9 mouse cellular contexts compared by ENCODE assay signal in genomic region chr4:136678480-136678879, GRCm38 (mm10). TPM values are rescaled to one million over a fixed set of nuclear protein-coding genes. Genes with fewer than 3 reads are reported as not detected.
DNase-seq lines count a peak whose midpoint lies in the region; ATAC-seq and TF ChIP-seq lines count a peak whose summit lies in the region.
"Had no signal": no experiment of that assay in that cellular context is flagged by ENCODE, and none has a peak within 500 bp of the region (broad histone marks: within the 10 kb centered on the region; RNA-seq: fewer than 3 reads in every experiment).

No protein-coding gene starts in this region.

- peak; percentile 66 for DNase-seq in ES-E14 (ENCODE audit: low read depth, low spot score)
- peak; percentile 93 for DNase-seq in brain, embryonic 14.5 days (ENCODE audit: low read depth)
- peak; percentile 48 for DNase-seq in heart, postnatal 0 days (ENCODE audit: low spot score)
- DNase-seq in layer of hippocampus, adult 2 months (ENCODE audit: low spot score in 2 of 2): peak; percentile 79 to 93
- DNase-seq in lung, postnatal 25 days (ENCODE audit: low spot score): peak; percentile 72
- peak; percentile 90 for DNase-seq in retina, postnatal 1 day
- DNase-seq in thymus, postnatal 4 days: peak; percentile 90

- in situ Hi-C loops in ES-E14 (cut with MboI; ENCODE audit: low sequenced_read_pairs in 2 of 2, unreplicated experiment in 2 of 2): loop anchor here (5.0 to 10.0 kb wide), 2 partner anchors 164 to 166 kb away; no protein-coding TSS in a partner anchor

- no peak for TF ChIP-seq EP300 in heart, postnatal 0 days (IDR thresholded peaks at IDR 0.05; ENCODE audit: low read depth)

- H3K9me3 ChIP-seq in ES-E14 (ENCODE audit: control insufficient read depth, insufficient read depth, low read depth, low read length): no peaks in the 10 kb centered on the region
- no peaks in the 10 kb centered on the region for H3K9me3 ChIP-seq in heart, postnatal 0 days (replicated peaks; ENCODE audit: control insufficient read depth, low read length)
- H3K9me3 ChIP-seq: liver, embryonic 15.5 days had no signal

- H3K4me1 ChIP-seq in ES-E14 (ENCODE audit: control insufficient read depth in 2 of 2, insufficient read depth in 2 of 2, low read length in 2 of 2, poor library complexity in 1 of 2): peaks cover under 1 to 2% of the 10 kb centered on the region in 2 experiments; a peak in 2 of 4 replicates
- no peaks in the 10 kb centered on the region for H3K4me1 ChIP-seq in heart, postnatal 0 days (ENCODE audit: control insufficient read depth, insufficient read depth)
- H3K4me1 ChIP-seq: liver, embryonic 15.5 days had no signal

- H3K4me3 ChIP-seq in ES-E14 (ENCODE audit: insufficient read depth in 1 of 2, low read depth in 1 of 2, low read length in 2 of 2, poor library complexity in 1 of 2, severe bottlenecking in 1 of 2): no peak overlapping the region
- H3K4me3 ChIP-seq in heart, postnatal 0 days (ENCODE audit: low read depth, low read length): no peak overlapping the region
- no peak overlapping the region for H3K4me3 ChIP-seq in layer of hippocampus, adult 2 months
- H3K4me3 ChIP-seq: liver, embryonic 15.5 days had no signal

- H3K27ac ChIP-seq in ES-E14 (ENCODE audit: insufficient read depth, low read depth, low read length, poor library complexity, severe bottlenecking): no peak overlapping the region
- H3K27ac ChIP-seq in heart, postnatal 0 days (ENCODE audit: low read depth): no peak overlapping the region
- no peak overlapping the region for H3K27ac ChIP-seq in layer of hippocampus, adult 2 months
- H3K27ac ChIP-seq: liver, embryonic 15.5 days had no signal

- no peak overlapping the region for H3K4me2 ChIP-seq in heart, postnatal 0 days (ENCODE audit: low read depth, low read length)
- H3K4me2 ChIP-seq: liver, embryonic 15.5 days had no signal

- no peak for TF ChIP-seq POLR2A in brain, embryonic 14.5 days (IDR thresholded peaks at IDR 0.05; ENCODE audit: borderline replicate concordance, extremely low read depth, insufficient read depth, insufficient read length, poor library complexity, severe bottlenecking)

- no peaks in the 10 kb centered on the region for H3K36me3 ChIP-seq in ES-E14 (ENCODE audit: control insufficient read depth, insufficient read depth, low read length, poor library complexity, severe bottlenecking)
- no peaks in the 10 kb centered on the region for H3K36me3 ChIP-seq in heart, postnatal 0 days (replicated peaks; ENCODE audit: control insufficient read depth, insufficient read depth, low read length)
- H3K36me3 ChIP-seq: liver, embryonic 15.5 days had no signal

- peak; percentile 60; the same call in 1 of the 2 replicates for ATAC-seq in erythroblast, adult 5-6 weeks (replicated peaks; ENCODE audit: low FRiP score, poor library complexity, severe bottlenecking)
- peak; percentile 51; the same call in 1 of the 2 replicates for ATAC-seq in heart, postnatal 0 days (ENCODE audit: insufficient read depth, low read depth)

- H3K9ac ChIP-seq in ES-E14 (ENCODE audit: insufficient read depth, low read depth, low read length, poor library complexity, severe bottlenecking): no peak overlapping the region
- H3K9ac ChIP-seq in heart, postnatal 0 days (replicated peaks; ENCODE audit: low read depth, low read length): no peak overlapping the region
- H3K9ac ChIP-seq: liver, embryonic 15.5 days had no signal

- TF ChIP-seq CTCF in brain, embryonic 14.5 days (IDR thresholded peaks at IDR 0.05; ENCODE audit: borderline replicate concordance, extremely low read depth, insufficient read depth, insufficient read length): peak; percentile 97
- peak; percentile 99 for TF ChIP-seq CTCF in heart, postnatal 0 days (IDR thresholded peaks at IDR 0.05; ENCODE audit: low read depth)
- peak; percentile 95 for TF ChIP-seq CTCF in layer of hippocampus, adult 2 months (conservative IDR thresholded peaks at IDR 0.05)

- H3K27me3 ChIP-seq in heart, postnatal 0 days (ENCODE audit: control insufficient read depth, insufficient read depth, low read length): peaks cover 23% of the 10 kb centered on the region
- H3K27me3 ChIP-seq: liver, embryonic 15.5 days had no signal

- 2% methylated on average over 3 of the region's 3 CpGs for WGBS in heart, postnatal 0 days

TF ChIP-seq in ES-E14, 5 proteins besides CTCF, POLR2A, EP300 and RAD21:
- TF ChIP-seq CHD2 (IDR thresholded peaks at IDR 0.05; ENCODE audit: low read depth, low read length) (no peak), ZC3H11A (IDR thresholded peaks at IDR 0.05; ENCODE audit: borderline replicate concordance, low read depth, low read length) (peak; percentile 77; the same call in 1 of the 2 replicates)

RNA-seq across cellular contexts. Expression of gene Lactbl1, which starts 56.1 kb away (rescaled TPM):
- total RNA-seq in ES-E14 (2012; rRNA removed): not detected in 2 replicates
- 0.06 and 0.08 TPM in 2 replicates for polyA plus RNA-seq in brain, embryonic 14.5 days (2012; rRNA removed)
- total RNA-seq in erythroblast, adult 5-6 weeks (2015; ENCODE audit: low replicate concordance): not detected in 2 replicates
- total RNA-seq in erythroblast, adult 5-6 weeks (2017; ENCODE audit: low replicate concordance): not detected in 2 replicates
- not detected in 2 replicates for total RNA-seq in heart, postnatal 0 days (2014; rRNA removed; ENCODE audit: low replicate concordance)
- not detected in 2 replicates for polyA plus RNA-seq in heart, postnatal 0 days (2015; fragmentation: Nextera tagmentation; extraction: Ambion mirVana)
- total RNA-seq in layer of hippocampus, adult 2 months (2021): under 1 TPM; 0.15 to 0.20 TPM
- polyA plus RNA-seq: liver, embryonic 15.5 days had no signal
